14 mouse cellular contexts compared by ENCODE assay signal in genomic region chr4:56892501-56893115, GRCm38 (mm10). TPM values are rescaled to one million over a fixed set of nuclear protein-coding genes. Genes with fewer than 3 reads are reported as not detected.
DNase-seq lines count a peak whose midpoint lies in the region; ATAC-seq and TF ChIP-seq lines count a peak whose summit lies in the region.
"Had no signal": no experiment of that assay in that cellular context is flagged by ENCODE, and none has a peak within 500 bp of the region (broad histone marks: within the 10 kb centered on the region; RNA-seq: fewer than 3 reads in every experiment).

No protein-coding gene starts in this region.

- peaks cover 36% of the 10 kb centered on the region for H3K36me3 ChIP-seq in ES-Bruce4 (ENCODE audit: control insufficient read depth, insufficient read depth, low read length, poor library complexity, severe bottlenecking)

- no peak for TF ChIP-seq EP300 in ES-Bruce4 (IDR thresholded peaks at IDR 0.05; ENCODE audit: insufficient read depth, low read depth, low read length)

- no peak for TF ChIP-seq POLR2A in ES-Bruce4 (IDR thresholded peaks at IDR 0.05; ENCODE audit: insufficient read depth, low read length)

- no peaks in the 10 kb centered on the region for H3K27me3 ChIP-seq in ES-Bruce4 (ENCODE audit: control insufficient read depth, insufficient read depth, low read length, poor library complexity, severe bottlenecking)
- H3K27me3 ChIP-seq: hindbrain, embryonic 15.5 days had no signal

- DNase-seq in layer of hippocampus, adult 2 months (ENCODE audit: low spot score in 2 of 2): no peak
- DNase-seq in layer of hippocampus, adult 8-10 months (ENCODE audit: low spot score in 2 of 2): no peak
- no peak for DNase-seq in thymus, postnatal 4 days
- no peak for DNase-seq in thymus, postnatal 25 days
- DNase-seq: cerebellum, adult 11-12 months; gastrocnemius, postnatal 25 days; kidney, postnatal 14 days; thymus, adult 2 months had no signal

- H3K9me3 ChIP-seq in ES-Bruce4 (replicated peaks; ENCODE audit: control insufficient read depth, insufficient read depth, low read length, poor library complexity, severe bottlenecking): no peaks in the 10 kb centered on the region
- H3K9me3 ChIP-seq: hindbrain, embryonic 15.5 days had no signal

- no peak overlapping the region for H3K9ac ChIP-seq in ES-Bruce4 (ENCODE audit: low read depth, poor library complexity, severe bottlenecking)
- H3K9ac ChIP-seq: hindbrain, embryonic 15.5 days; lung, embryonic 14.5 days had no signal

- peak; percentile 67 to 74 for ATAC-seq in hematopoietic stem cell, adult 5-6 weeks (replicated peaks in 1 of 2; ENCODE audit: insufficient read depth in 1 of 2, low FRiP score in 2 of 2, low TSS enrichment in 1 of 2, low read depth in 1 of 2, poor library complexity in 2 of 2, severe bottlenecking in 2 of 2)
- ATAC-seq in megakaryocyte-erythroid progenitor cell, adult 5-6 weeks (replicated peaks; ENCODE audit: low FRiP score, low TSS enrichment, poor library complexity, severe bottlenecking): peak; percentile 65
- ATAC-seq: midbrain, embryonic 16.5 days had no signal

- no peak for TF ChIP-seq CTCF in layer of hippocampus, adult 2 months (conservative IDR thresholded peaks at IDR 0.05)
- no peak for TF ChIP-seq CTCF in ES-Bruce4 (IDR thresholded peaks at IDR 0.05; ENCODE audit: low read depth, low read length)

- H3K4me3 ChIP-seq in layer of hippocampus, adult 2 months: no peak overlapping the region
- H3K4me3 ChIP-seq in ES-Bruce4 (ENCODE audit: low read depth, low read length): no peak overlapping the region
- H3K4me3 ChIP-seq: hindbrain, embryonic 15.5 days had no signal

- peak overlapping the region; percentile 36; the same call in 1 of the 2 replicates for H3K27ac ChIP-seq in layer of hippocampus, adult 2 months
- peak overlapping the region; percentile 41; the same call in 1 of the 2 replicates for H3K27ac ChIP-seq in ES-Bruce4 (ENCODE audit: insufficient read depth, low read length)
- H3K27ac ChIP-seq: hindbrain, embryonic 15.5 days had no signal

- peaks cover 6% of the 10 kb centered on the region for H3K4me1 ChIP-seq in ES-Bruce4 (ENCODE audit: control insufficient read depth, insufficient read depth, low read length)
- H3K4me1 ChIP-seq: hindbrain, embryonic 15.5 days had no signal

RNA-seq across cellular contexts. Expression of gene Ctnnal1, which starts 27.6 kb away (rescaled TPM):
- 10 to 100 TPM; 14.3 to 17.4 TPM for total RNA-seq in layer of hippocampus, adult 2 months (2021)
- 10 to 100 TPM; 13.8 to 20.9 (median 16.8) TPM for total RNA-seq in layer of hippocampus, adult 8-10 months (2022)
- 95.7 and 98.7 TPM in 2 replicates for polyA plus RNA-seq in ES-Bruce4 (2011; ENCODE audit: insufficient read depth, insufficient read length, low read depth, missing spikeins)
- 12.2 and 14.9 TPM in 2 replicates for total RNA-seq in hematopoietic stem cell, adult 5-6 weeks (2017)
- 1.1 and 8.7 TPM in 2 replicates for total RNA-seq in megakaryocyte-erythroid progenitor cell, adult 5-6 weeks (2014; fragmentation: Nextera tagmentation)
- total RNA-seq in megakaryocyte-erythroid progenitor cell, adult 5-6 weeks (2017): 5.6 and 7.6 TPM in 2 replicates

RNA-seq across cellular contexts. Expression of gene Tmem245, which starts 54.6 kb away (rescaled TPM):
- total RNA-seq in layer of hippocampus, adult 2 months (2021): 10 to 100 TPM; 33.7 to 37.2 TPM
- total RNA-seq in layer of hippocampus, adult 8-10 months (2022): 10 to 100 TPM; 30.9 to 42.1 (median 33.8) TPM
- polyA plus RNA-seq in ES-Bruce4 (2011; ENCODE audit: insufficient read depth, insufficient read length, low read depth, missing spikeins): 60.6 and 61.9 TPM in 2 replicates
- 10.2 and 11.8 TPM in 2 replicates for total RNA-seq in hematopoietic stem cell, adult 5-6 weeks (2017)
- total RNA-seq in megakaryocyte-erythroid progenitor cell, adult 5-6 weeks (2014; fragmentation: Nextera tagmentation): 9.0 and 11.8 TPM in 2 replicates
- total RNA-seq in megakaryocyte-erythroid progenitor cell, adult 5-6 weeks (2017): 4.7 and 6.1 TPM in 2 replicates
